Mouse (Mus musculus) embryonic facial prominence, embryonic 13.5 days (tissue): Measurements from ENCODE around the gene Wnt16. TPM values are rescaled to one million over a fixed set of nuclear protein-coding genes. Genes with fewer than 3 reads are reported as not detected.
"Not testable (repeated sequence)": the region's sequence is repeated elsewhere in the genome, so short reads cannot be mapped to it uniquely, and the experiment has no call there.

Source experiments
- ATAC-seq: fragments of 200-750 bp; cut with Nextera tagmentation; 2 replicates; pipeline ENCODE4 v1.8.0; 2017; ENCODE audit warnings: low read depth; ENCODE audit not compliant: insufficient number of reproducible peaks, insufficient read depth, low FRiP score, low TSS enrichment
- H3K27ac ChIP-seq: fragments of 300-500 bp; sonication (generic); 2 replicates; pipeline ENCODE4 v1.5.1; 2015; ENCODE audit warnings: moderate library complexity, mild to moderate bottlenecking, inconsistent platforms
- H3K27me3 ChIP-seq: fragments of 300-500 bp; sonication (generic); 2 replicates; pipeline ENCODE4 v1.6.1; 2015; ENCODE audit warnings: mild to moderate bottlenecking, inconsistent platforms
- H3K36me3 ChIP-seq: fragments of 300-500 bp; sonication (generic); 2 replicates; pipeline ENCODE4 v1.6.1; 2015; ENCODE audit warnings: mild to moderate bottlenecking, inconsistent platforms
- H3K4me1 ChIP-seq: fragments of 300-500 bp; sonication (generic); 2 replicates; pipeline ENCODE4 v1.6.1; 2015; ENCODE audit warnings: inconsistent platforms
- H3K4me2 ChIP-seq: fragments of 300-500 bp; sonication (generic); 2 replicates; pipeline ENCODE4 v1.6.1; 2015; ENCODE audit warnings: moderate library complexity, mild to moderate bottlenecking, inconsistent platforms
- H3K4me3 ChIP-seq: fragments of 300-500 bp; sonication (generic); 2 replicates; pipeline ENCODE4 v1.5.1; 2015; ENCODE audit warnings: mild to moderate bottlenecking, inconsistent platforms
- H3K9ac ChIP-seq: fragments of 300-500 bp; sonication (generic); 2 replicates; pipeline ENCODE4 v1.6.1; 2015; ENCODE audit warnings: mild to moderate bottlenecking, inconsistent platforms
- H3K9me3 ChIP-seq: fragments of 300-500 bp; sonication (generic); 2 replicates; pipeline ENCODE4 v1.6.1; 2016; ENCODE audit warnings: inconsistent platforms
- WGBS: fragments of 180-500 bp; shearing (Covaris S2); methylation state at CpG from one replicate; pipeline ENCODE4 v1.1.7; 2015; ENCODE audit warnings: mixed read lengths; 5-methylcytosine and 5-hydroxymethylcytosine counted together
- polyA plus RNA-seq: library from polyadenylated mRNA; unstranded; fragments of >200 nt; fragmentation: Nextera tagmentation; extraction: Ambion mirVana; gene quantifications from 2 replicates; pipeline ENCODE4 v1.2.1, GENCODE M21; 2015

Gene Wnt16
- polyA plus RNA-seq, result 7.6 and 9.2 TPM in 2 replicates

GRCm38 (mm10) chr6:22288004-22288736 is at the start of gene Wnt16:
Gene Wnt16 (plus strand): TSS chr6:22288227.
- peak; percentile 77 for ATAC-seq
- peak within 1 kb of the TSS; percentile 50 for H3K4me3 ChIP-seq
- no peak within 1 kb of the TSS for H3K27ac ChIP-seq
- H3K36me3 ChIP-seq, result no peaks in the 10 kb centered on the region
- H3K9me3 ChIP-seq, result no peaks in the 10 kb centered on the region
- peak within 1 kb of the TSS; percentile 85 for H3K4me2 ChIP-seq
- peaks cover 23% of the 10 kb centered on the region for H3K4me1 ChIP-seq
- under 1% methylated on average over 20 of the region's 20 CpGs for WGBS
- H3K27me3 ChIP-seq, result peaks cover 51% of the 10 kb centered on the region
- peak within 1 kb of the TSS; percentile 63 for H3K9ac ChIP-seq

- H3K36me3 ChIP-seq, result peaks cover 19% of the 10 kb centered on the region
- no peak overlapping the region for H3K4me3 ChIP-seq
- H3K27me3 ChIP-seq, result no peaks in the 10 kb centered on the region
- 66% methylated on average over 8 of the region's 8 CpGs for WGBS
- no peak overlapping the region for H3K4me2 ChIP-seq
- H3K27ac ChIP-seq, result no peak overlapping the region
- no peak overlapping the region for H3K9ac ChIP-seq
- H3K9me3 ChIP-seq, result no peaks in the 10 kb centered on the region
- H3K4me1 ChIP-seq, result no peaks in the 10 kb centered on the region
- ATAC-seq, result no peak
These were observed 44.7 kb upstream of the Wnt16 start for GRCm38 (mm10) chr6:22243321-22243720.

- WGBS, result 86% methylated on average over 2 of the region's 2 CpGs
- H3K4me1 ChIP-seq, result no peaks in the 10 kb centered on the region
- ATAC-seq, result no peak
- H3K27ac ChIP-seq, result no peak overlapping the region
- H3K27me3 ChIP-seq, result no peaks in the 10 kb centered on the region
- H3K9me3 ChIP-seq, result no peaks in the 10 kb centered on the region
- no peak overlapping the region for H3K4me3 ChIP-seq
- H3K4me2 ChIP-seq, result no peak overlapping the region
- 0 out of 2 replicates have a peak, but pooled peaks cover 1% of the 10 kb centered on the region for H3K36me3 ChIP-seq
- no peak overlapping the region for H3K9ac ChIP-seq
These were observed 41.3 kb upstream of the Wnt16 start for GRCm38 (mm10) chr6:22246696-22247095.

- Histone ChIP-seq H3K9me3 (no peaks in the 10 kb centered on the region), H3K9ac (no peak overlapping the region), H3K4me1 (no peaks in the 10 kb centered on the region), H3K4me2 (no peak overlapping the region), H3K27me3 (no peaks in the 10 kb centered on the region), H3K27ac (no peak overlapping the region), H3K36me3 (no peaks in the 10 kb centered on the region), H3K4me3 (no peak overlapping the region)
- ATAC-seq, result no peak
- WGBS, result 91% methylated on average over 4 of the region's 4 CpGs
These were observed 29.2 kb upstream of the Wnt16 start for GRCm38 (mm10) chr6:22258784-22259183.

GRCm38 (mm10) chr6:22262519-22262918 is 25.5 kb upstream of the Wnt16 start:
- WGBS, result 73% methylated on average over 4 of the region's 4 CpGs
- ATAC-seq, result no peak

GRCm38 (mm10) chr6:22264094-22264493 is 23.9 kb upstream of the Wnt16 start:
- H3K36me3 ChIP-seq, H3K4me1 ChIP-seq, ATAC-seq, H3K27ac ChIP-seq, H3K4me2 ChIP-seq, H3K9ac ChIP-seq, H3K4me3 ChIP-seq, H3K9me3 ChIP-seq, H3K27me3 ChIP-seq: not testable (repeated sequence)
- WGBS, result 90% methylated on average over 8 of the region's 8 CpGs

More at GRCm38 (mm10) chr6:22262519-22262918, 25.5 kb upstream of the Wnt16 start:
- Histone ChIP-seq H3K36me3 (no peaks in the 10 kb centered on the region), H3K4me2 (no peak overlapping the region), H3K27ac (no peak overlapping the region), H3K9ac (no peak overlapping the region), H3K4me1 (no peaks in the 10 kb centered on the region), H3K4me3 (no peak overlapping the region), H3K27me3 (no peaks in the 10 kb centered on the region), H3K9me3 (no peaks in the 10 kb centered on the region)

- H3K4me3 ChIP-seq, result no peak overlapping the region
- 86% methylated on average over 4 of the region's 4 CpGs for WGBS
- no peak overlapping the region for H3K27ac ChIP-seq
- H3K9ac ChIP-seq, result no peak overlapping the region
- no peaks in the 10 kb centered on the region for H3K9me3 ChIP-seq
- H3K4me1 ChIP-seq, result no peaks in the 10 kb centered on the region
- ATAC-seq, result no peak
- H3K4me2 ChIP-seq, result no peak overlapping the region
- no peaks in the 10 kb centered on the region for H3K36me3 ChIP-seq
- no peaks in the 10 kb centered on the region for H3K27me3 ChIP-seq
These were observed 22.0 kb upstream of the Wnt16 start for GRCm38 (mm10) chr6:22266018-22266417.

GRCm38 (mm10) chr6:22267807-22268667 is 20.0 kb upstream of the Wnt16 start:
- Histone ChIP-seq H3K36me3 (no peaks in the 10 kb centered on the region), H3K9ac (no peak overlapping the region), H3K27me3 (no peaks in the 10 kb centered on the region), H3K27ac (no peak overlapping the region), H3K9me3 (no peaks in the 10 kb centered on the region), H3K4me3 (no peak overlapping the region), H3K4me2 (no peak overlapping the region), H3K4me1 (no peaks in the 10 kb centered on the region)
- 48% methylated on average over 5 of the region's 5 CpGs for WGBS
- ATAC-seq, result no peak

- ATAC-seq, result no peak
- no peaks in the 10 kb centered on the region for H3K36me3 ChIP-seq
- H3K9ac ChIP-seq, result no peak overlapping the region
- H3K27me3 ChIP-seq, result no peaks in the 10 kb centered on the region
- no peak overlapping the region for H3K4me3 ChIP-seq
- H3K4me1 ChIP-seq, result no peaks in the 10 kb centered on the region
- H3K4me2 ChIP-seq, result no peak overlapping the region
- H3K27ac ChIP-seq, result no peak overlapping the region
- H3K9me3 ChIP-seq, result no peaks in the 10 kb centered on the region
These were observed 19.4 kb upstream of the Wnt16 start for GRCm38 (mm10) chr6:22268677-22269076.

GRCm38 (mm10) chr6:22269840-22270521 is 18.0 kb upstream of the Wnt16 start:
- Histone ChIP-seq H3K27me3 (no peaks in the 10 kb centered on the region), H3K4me3 (no peak overlapping the region), H3K27ac (no peak overlapping the region), H3K9ac (no peak overlapping the region), H3K4me1 (no peaks in the 10 kb centered on the region), H3K4me2 (no peak overlapping the region), H3K36me3 (no peaks in the 10 kb centered on the region), H3K9me3 (no peaks in the 10 kb centered on the region)
- no peak for ATAC-seq
- WGBS, result 57% methylated on average over 8 of the region's 8 CpGs

- ATAC-seq, result no peak
- H3K4me2 ChIP-seq, result no peak overlapping the region
- WGBS, result 86% methylated on average over 3 of the region's 3 CpGs
- H3K27ac ChIP-seq, result no peak overlapping the region
- H3K4me1 ChIP-seq, result peaks cover 16% of the 10 kb centered on the region
- H3K27me3 ChIP-seq, result no peaks in the 10 kb centered on the region
- H3K9ac ChIP-seq, result no peak overlapping the region
- H3K9me3 ChIP-seq, result no peaks in the 10 kb centered on the region
- H3K4me3 ChIP-seq, result no peak overlapping the region
- no peaks in the 10 kb centered on the region for H3K36me3 ChIP-seq
These were observed 10.1 kb upstream of the Wnt16 start for GRCm38 (mm10) chr6:22277941-22278340.
